Mouse (Mus musculus): ENCODE measurements around the gene Kif20b. TPM values are rescaled to one million over a fixed set of nuclear protein-coding genes. Genes with fewer than 3 reads are reported as not detected.

The Kif20b gene
- total and polyA plus RNA-seq, 3 experiments, result 21.3 to 173 (median 159) TPM

- no peak for ATAC-seq (ENCODE audit: extremely low read depth, insufficient number of reproducible peaks, low FRiP score, poor library complexity, severe bottlenecking)
- Histone ChIP-seq H3K4me1 (ENCODE audit: insufficient read depth, low read depth, low read length) (no peaks in the 10 kb centered on the region), H3K36me3 (replicated peaks) (no peaks in the 10 kb centered on the region), H3K4me3 (ENCODE audit: low read depth, low read length) (no peak overlapping the region), H3K9me3 (replicated peaks) (no peaks in the 10 kb centered on the region), H3K27me3 (ENCODE audit: insufficient read depth, low read length) (peaks cover 21% of the 10 kb centered on the region)
- no peak for DNase-seq (ENCODE audit: low spot score)
- TF ChIP-seq POLR2AphosphoS5 (IDR thresholded peaks at IDR 0.05; ENCODE audit: insufficient replicate concordance, low read depth, low read length), result no peak
- no peak for TF ChIP-seq GATA2 (IDR thresholded peaks at IDR 0.05; ENCODE audit: borderline replicate concordance, low read depth, low read length)
- no peak for TF ChIP-seq TAL1 (conservative IDR thresholded peaks at IDR 0.05; ENCODE audit: low read depth, low read length)
- no peak for TF ChIP-seq CTCF (IDR thresholded peaks at IDR 0.05; ENCODE audit: low read depth, low read length)
- TF ChIP-seq GATA1 (IDR thresholded peaks at IDR 0.05; ENCODE audit: borderline replicate concordance, low read length), result no peak
These were observed 92.9 kb downstream of the Kif20b start for GRCm38 (mm10) chr19:35015058-35015457.

GRCm38 (mm10) chr19:35017474-35018208 lies 95.5 kb downstream of the Kif20b start:
- TF ChIP-seq TAL1 (conservative IDR thresholded peaks at IDR 0.05; ENCODE audit: low read depth, low read length), result no peak
- TF ChIP-seq GATA2 (IDR thresholded peaks at IDR 0.05; ENCODE audit: borderline replicate concordance, low read depth, low read length), result no peak
- no peak for TF ChIP-seq POLR2AphosphoS5 (IDR thresholded peaks at IDR 0.05; ENCODE audit: insufficient replicate concordance, low read depth, low read length)
- no peak for TF ChIP-seq CTCF (IDR thresholded peaks at IDR 0.05; ENCODE audit: low read depth, low read length)
- no peak for TF ChIP-seq GATA1 (IDR thresholded peaks at IDR 0.05; ENCODE audit: borderline replicate concordance, low read length)
- DNase-seq (ENCODE audit: low spot score) (no peak), ATAC-seq (ENCODE audit: extremely low read depth, insufficient number of reproducible peaks, low FRiP score, poor library complexity, severe bottlenecking) (no peak)
- no peak overlapping the region for H3K4me3 ChIP-seq (ENCODE audit: low read depth, low read length)
- H3K9me3 ChIP-seq (replicated peaks), result no peaks in the 10 kb centered on the region
- no peaks in the 10 kb centered on the region for H3K4me1 ChIP-seq (ENCODE audit: insufficient read depth, low read depth, low read length)
- peaks cover 21% of the 10 kb centered on the region for H3K27me3 ChIP-seq (ENCODE audit: insufficient read depth, low read length)
- H3K36me3 ChIP-seq (replicated peaks), result no peaks in the 10 kb centered on the region

DNA sequence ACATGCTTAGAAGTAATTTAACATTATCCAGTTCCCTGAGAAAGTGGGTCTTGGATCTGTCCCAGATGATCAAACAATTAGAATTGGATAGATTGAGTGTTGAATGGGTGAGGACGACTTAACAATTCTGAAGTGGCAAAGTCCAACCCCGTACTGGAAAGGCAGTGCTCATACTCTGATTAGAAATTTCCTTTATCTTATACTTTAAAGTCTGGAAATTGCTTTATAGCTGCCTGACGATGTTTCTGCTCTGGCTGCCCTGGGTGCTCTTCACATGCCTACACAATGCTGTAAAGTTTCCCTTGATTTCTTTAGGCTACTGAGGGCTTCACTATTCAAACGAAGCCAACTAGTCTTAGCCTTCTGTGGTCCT lies 96.0 kb downstream of the Kif20b start:
- DNase-seq (ENCODE audit: low spot score), result no peak
- TF ChIP-seq TAL1 (conservative IDR thresholded peaks at IDR 0.05; ENCODE audit: low read depth, low read length) (no peak), GATA2 (IDR thresholded peaks at IDR 0.05; ENCODE audit: borderline replicate concordance, low read depth, low read length) (no peak), POLR2AphosphoS5 (IDR thresholded peaks at IDR 0.05; ENCODE audit: insufficient replicate concordance, low read depth, low read length) (no peak), GATA1 (IDR thresholded peaks at IDR 0.05; ENCODE audit: borderline replicate concordance, low read length) (no peak), CTCF (IDR thresholded peaks at IDR 0.05; ENCODE audit: low read depth, low read length) (no peak)

More for the DNA sequence above, 96.0 kb downstream of the Kif20b start:
- ATAC-seq (ENCODE audit: extremely low read depth, insufficient number of reproducible peaks, low FRiP score, poor library complexity, severe bottlenecking), result no peak
- H3K4me3 ChIP-seq (ENCODE audit: low read depth, low read length), result no peak overlapping the region
- H3K36me3 ChIP-seq (replicated peaks), result no peaks in the 10 kb centered on the region
- no peaks in the 10 kb centered on the region for H3K9me3 ChIP-seq (replicated peaks)
- H3K4me1 ChIP-seq (ENCODE audit: insufficient read depth, low read depth, low read length), result no peaks in the 10 kb centered on the region
- peaks cover 16% of the 10 kb centered on the region for H3K27me3 ChIP-seq (ENCODE audit: insufficient read depth, low read length)

Other genes starting within 250 kb of the Kif20b start
- gene Slc16a12, start 175.1 kb upstream of the Kif20b start, total RNA-seq (2014; fragmentation: Nextera tagmentation), result not detected in 2 replicates
- 0.11 and 0.17 TPM in 2 replicates for gene Slc16a12, start 175.1 kb upstream of the Kif20b start, total RNA-seq (2017)
- gene Slc16a12, start 175.1 kb upstream of the Kif20b start, polyA plus RNA-seq (2012), result not detected in 2 replicates
- 22.1 and 22.8 TPM in 2 replicates for gene Pank1, start 42.9 kb upstream of the Kif20b start, total RNA-seq (2014; fragmentation: Nextera tagmentation)
- 15.3 and 19.9 TPM in 2 replicates for gene Pank1, start 42.9 kb upstream of the Kif20b start, total RNA-seq (2017)
- 1.8 and 1.9 TPM in 2 replicates for gene Pank1, start 42.9 kb upstream of the Kif20b start, polyA plus RNA-seq (2012)